Mouse (Mus musculus): ENCODE results near the gene Lrrc2. TPM values are rescaled to one million over a fixed set of nuclear protein-coding genes. Genes with fewer than 3 reads are reported as not detected.

Lrrc2 gene
- polyA plus RNA-seq, 1 experiment = not detected

DNA sequence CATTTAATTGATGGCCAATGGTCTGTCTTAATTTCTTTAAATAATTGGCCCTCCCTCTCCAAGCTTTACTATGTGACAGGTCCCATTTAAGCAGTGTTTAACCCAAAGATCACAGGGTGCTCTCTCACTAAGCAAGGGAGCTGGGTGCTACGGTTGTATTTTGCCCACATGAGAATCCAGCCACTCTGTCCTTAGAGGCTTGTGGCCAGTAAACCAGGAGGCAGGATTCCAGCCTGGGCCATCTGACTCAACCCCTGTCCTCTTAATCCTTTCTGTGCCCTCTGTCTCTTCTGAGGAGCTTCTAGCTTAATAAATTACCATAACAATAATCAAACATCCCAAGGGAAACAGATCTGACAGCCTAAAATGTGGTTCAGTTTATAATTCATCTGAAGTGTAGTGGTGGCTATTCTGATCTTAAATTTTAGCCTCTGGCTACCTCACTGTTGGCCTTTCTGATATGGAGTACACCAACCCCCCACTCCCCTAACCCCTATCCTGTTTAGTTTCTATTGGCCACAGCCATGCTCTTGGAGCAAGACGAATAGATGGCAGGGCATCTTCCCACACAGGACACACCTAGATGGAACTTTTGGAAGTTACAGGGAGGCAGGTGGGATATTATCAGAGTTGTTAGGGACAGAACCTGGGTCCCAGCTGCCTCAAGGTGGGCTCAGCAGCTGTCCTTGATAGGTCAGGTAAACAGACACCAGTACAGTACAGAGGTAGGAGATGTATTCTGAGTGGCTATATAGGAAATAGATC, 3.5 kb downstream of the Lrrc2 start:
- H3K27ac ChIP-seq (ENCODE audit: insufficient read depth, low read depth, low read length) = no peak overlapping the region
- H3K4me1 ChIP-seq (ENCODE audit: control insufficient read depth, insufficient read depth, insufficient read length, low read length) = no peaks in the 10 kb centered on the region
- 0 out of 2 replicates have a peak, but pooled peaks cover 4% of the 10 kb centered on the region for H3K27me3 ChIP-seq (ENCODE audit: control insufficient read depth, insufficient read depth, low read length)
- H3K36me3 ChIP-seq (ENCODE audit: control insufficient read depth, insufficient read depth, low read length) = no peaks in the 10 kb centered on the region
- WGBS = 56% methylated on average over 2 of the region's 2 CpGs
- H3K4me3 ChIP-seq (ENCODE audit: low read depth, low read length) = no peak overlapping the region
- TF ChIP-seq CTCF (IDR thresholded peaks at IDR 0.05; ENCODE audit: extremely low read depth, insufficient read length, insufficient replicate concordance, low read depth, low read length) = no peak
- TF ChIP-seq POLR2A (IDR thresholded peaks at IDR 0.05; ENCODE audit: low read depth, low read length) = no peak

DNA sequence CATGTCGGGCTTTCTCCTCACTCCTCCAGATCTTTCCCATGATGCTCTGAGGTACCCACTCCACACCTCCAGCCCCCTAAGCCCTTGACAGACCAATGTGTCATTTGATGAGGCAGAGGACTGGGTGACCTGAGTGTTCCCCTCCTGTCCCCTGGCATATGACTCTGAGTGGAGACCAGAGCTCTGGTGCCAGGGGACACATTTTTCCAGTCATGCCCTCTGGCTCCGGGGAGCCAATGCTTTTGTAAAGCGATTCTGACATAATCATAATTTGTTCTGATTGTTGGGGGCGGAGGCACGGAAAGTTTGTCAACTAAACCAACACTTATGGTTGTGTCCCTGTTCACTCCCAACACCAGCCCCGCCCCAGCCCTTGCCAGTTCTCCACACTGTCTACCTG, 4.6 kb downstream of the Lrrc2 start:
- 81% methylated on average over 6 of the region's 6 CpGs for WGBS
- TF ChIP-seq CTCF (IDR thresholded peaks at IDR 0.05; ENCODE audit: extremely low read depth, insufficient read length, insufficient replicate concordance, low read depth, low read length) (no peak), POLR2A (IDR thresholded peaks at IDR 0.05; ENCODE audit: low read depth, low read length) (no peak)
- Histone ChIP-seq H3K36me3 (ENCODE audit: control insufficient read depth, insufficient read depth, low read length) (no peaks in the 10 kb centered on the region), H3K4me1 (ENCODE audit: control insufficient read depth, insufficient read depth, insufficient read length, low read length) (no peaks in the 10 kb centered on the region), H3K4me3 (ENCODE audit: low read depth, low read length) (no peak overlapping the region), H3K27me3 (ENCODE audit: control insufficient read depth, insufficient read depth, low read length) (0 out of 2 replicates have a peak, but pooled peaks cover 4% of the 10 kb centered on the region), H3K27ac (ENCODE audit: insufficient read depth, low read depth, low read length) (no peak overlapping the region)

DNA sequence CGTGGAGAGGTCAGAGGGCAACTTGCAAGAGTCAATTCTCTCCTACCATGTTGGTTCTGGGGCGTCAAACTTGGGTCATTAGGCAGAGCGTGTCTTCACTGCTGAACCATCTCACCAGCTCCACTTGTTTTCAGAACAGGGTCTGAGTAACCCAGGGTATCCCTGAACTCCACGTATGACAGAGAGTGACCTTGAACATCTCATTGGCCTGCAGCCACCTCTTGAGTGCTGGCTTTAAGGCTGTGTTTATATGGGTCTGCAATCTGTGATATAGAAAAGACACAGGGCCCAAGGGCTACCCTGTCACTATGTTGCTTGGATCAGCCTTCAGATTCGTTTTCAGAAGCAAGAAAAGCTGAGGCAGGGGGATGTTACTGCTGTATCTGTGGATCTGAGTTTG, 8.3 kb downstream of the Lrrc2 start:
- no peak for TF ChIP-seq POLR2A (IDR thresholded peaks at IDR 0.05; ENCODE audit: low read depth, low read length)
- no peak for TF ChIP-seq CTCF (IDR thresholded peaks at IDR 0.05; ENCODE audit: extremely low read depth, insufficient read length, insufficient replicate concordance, low read depth, low read length)
- Histone ChIP-seq H3K27ac (ENCODE audit: insufficient read depth, low read depth, low read length) (no peak overlapping the region), H3K36me3 (ENCODE audit: control insufficient read depth, insufficient read depth, low read length) (no peaks in the 10 kb centered on the region), H3K4me3 (ENCODE audit: low read depth, low read length) (no peak overlapping the region), H3K27me3 (ENCODE audit: control insufficient read depth, insufficient read depth, low read length) (no peaks in the 10 kb centered on the region), H3K4me1 (ENCODE audit: control insufficient read depth, insufficient read depth, insufficient read length, low read length) (no peaks in the 10 kb centered on the region)
- 57% methylated on average over 5 of the region's 5 CpGs for WGBS

DNA sequence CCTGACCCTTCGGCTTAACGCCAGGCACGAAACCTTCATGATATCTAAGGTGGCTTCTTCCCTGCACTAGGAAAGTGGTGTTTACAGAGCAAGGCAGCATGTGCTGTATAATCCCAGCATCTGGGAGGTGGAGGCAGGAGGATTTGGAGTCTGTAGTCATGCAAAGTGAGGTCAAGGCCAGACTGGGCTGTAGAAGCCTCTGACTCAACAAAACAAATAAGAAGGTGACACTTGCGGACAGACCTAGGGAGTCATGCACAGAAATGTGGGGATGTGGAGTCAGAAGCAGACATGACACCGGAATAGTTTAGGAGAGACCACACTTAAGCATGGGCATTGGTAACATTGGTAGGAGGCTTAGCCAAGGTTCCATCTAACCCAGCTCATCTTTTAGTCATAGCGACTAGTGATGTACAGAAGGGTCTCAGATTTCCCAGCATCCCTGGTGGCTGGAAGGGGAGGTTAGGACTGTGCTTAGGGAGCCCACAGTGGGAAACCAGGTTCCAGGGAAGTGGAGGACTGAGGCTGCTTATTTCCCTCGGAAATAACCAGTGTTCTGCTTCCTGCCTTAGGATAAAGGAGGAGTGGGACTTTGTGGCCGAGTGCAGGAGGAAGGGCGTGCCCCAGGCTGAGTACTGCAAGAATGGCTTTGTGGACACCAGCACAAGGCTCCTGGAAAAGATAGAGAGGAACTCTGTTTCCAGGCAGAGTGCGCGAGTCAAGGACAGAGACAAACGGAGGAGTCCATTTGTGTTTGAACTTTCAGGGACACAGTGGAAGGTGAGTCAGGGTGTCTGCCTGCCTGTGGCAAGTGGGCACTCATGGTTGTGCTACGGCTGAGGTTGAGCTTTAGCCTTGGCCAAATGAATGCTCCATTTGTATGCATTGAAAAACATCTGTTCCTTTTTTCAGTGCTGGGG, 9.1 kb downstream of the Lrrc2 start:
- TF ChIP-seq CTCF (IDR thresholded peaks at IDR 0.05; ENCODE audit: extremely low read depth, insufficient read length, insufficient replicate concordance, low read depth, low read length) (no peak), POLR2A (IDR thresholded peaks at IDR 0.05; ENCODE audit: low read depth, low read length) (no peak)
- H3K4me1 ChIP-seq (ENCODE audit: control insufficient read depth, insufficient read depth, insufficient read length, low read length) = no peaks in the 10 kb centered on the region
- H3K27ac ChIP-seq (ENCODE audit: insufficient read depth, low read depth, low read length) = no peak overlapping the region
- H3K4me3 ChIP-seq (ENCODE audit: low read depth, low read length) = no peak overlapping the region
- 79% methylated on average over 13 of the region's 13 CpGs for WGBS
- no peaks in the 10 kb centered on the region for H3K36me3 ChIP-seq (ENCODE audit: control insufficient read depth, insufficient read depth, low read length)
- H3K27me3 ChIP-seq (ENCODE audit: control insufficient read depth, insufficient read depth, low read length) = no peaks in the 10 kb centered on the region

DNA sequence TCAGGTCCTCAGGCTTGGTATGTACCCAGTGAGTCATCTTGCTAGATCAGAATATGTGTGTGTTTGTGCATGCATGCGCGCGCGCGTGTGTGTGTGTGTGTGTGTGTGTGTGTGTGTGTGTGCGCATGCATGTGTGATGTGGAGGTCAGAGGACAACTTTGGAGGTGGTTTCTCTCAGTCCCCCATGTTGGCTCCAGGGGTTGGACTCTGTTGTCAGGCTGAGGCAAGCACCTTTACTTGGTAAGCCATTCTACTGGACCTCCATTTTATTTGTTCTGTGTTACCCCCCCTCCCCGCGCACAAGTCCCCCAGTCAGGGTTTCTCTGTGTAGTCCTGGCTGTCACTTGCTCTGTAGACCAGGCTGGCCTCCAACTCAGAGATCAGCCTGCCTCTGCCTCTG, 10.0 kb downstream of the Lrrc2 start:
- no peaks in the 10 kb centered on the region for H3K27me3 ChIP-seq (ENCODE audit: control insufficient read depth, insufficient read depth, low read length)
- TF ChIP-seq CTCF (IDR thresholded peaks at IDR 0.05; ENCODE audit: extremely low read depth, insufficient read length, insufficient replicate concordance, low read depth, low read length) = no peak
- 99% methylated on average over 8 of the region's 8 CpGs for WGBS

DNA sequence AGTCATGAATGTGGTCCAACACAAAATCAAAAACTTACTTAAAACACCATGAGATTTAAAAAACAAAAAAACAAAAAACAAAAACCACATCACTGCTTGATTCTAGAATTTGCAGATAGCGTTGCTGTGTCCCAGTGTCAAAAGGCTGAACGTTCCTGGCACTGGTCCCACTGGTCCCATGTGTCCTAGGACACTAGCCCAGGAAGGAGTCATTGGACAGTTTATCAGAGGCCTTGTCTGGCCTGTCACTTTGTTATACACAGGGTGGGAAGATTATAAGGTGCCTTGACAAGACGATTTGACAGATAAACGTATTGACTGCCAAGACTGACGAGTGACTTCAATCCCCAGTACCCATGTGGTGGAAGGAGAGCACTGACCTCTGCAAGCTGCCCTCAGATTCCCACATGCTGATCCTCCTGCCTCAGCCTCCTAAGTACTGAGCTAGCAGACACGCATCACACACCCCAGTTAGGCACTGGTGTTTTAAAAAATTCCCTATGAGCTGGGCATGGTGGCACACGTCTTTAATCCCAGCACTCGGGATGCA, 12.3 kb downstream of the Lrrc2 start:
- H3K4me1 ChIP-seq (ENCODE audit: control insufficient read depth, insufficient read depth, insufficient read length, low read length) = no peaks in the 10 kb centered on the region
- 80% methylated on average over 8 of the region's 8 CpGs for WGBS
- no peak overlapping the region for H3K27ac ChIP-seq (ENCODE audit: insufficient read depth, low read depth, low read length)
- H3K36me3 ChIP-seq (ENCODE audit: control insufficient read depth, insufficient read depth, low read length) = no peaks in the 10 kb centered on the region
- TF ChIP-seq CTCF (IDR thresholded peaks at IDR 0.05; ENCODE audit: extremely low read depth, insufficient read length, insufficient replicate concordance, low read depth, low read length) = no peak
- TF ChIP-seq POLR2A (IDR thresholded peaks at IDR 0.05; ENCODE audit: low read depth, low read length) = no peak
- H3K27me3 ChIP-seq (ENCODE audit: control insufficient read depth, insufficient read depth, low read length) = no peaks in the 10 kb centered on the region
- H3K4me3 ChIP-seq (ENCODE audit: low read depth, low read length) = no peak overlapping the region

More for the DNA sequence above, 10.0 kb downstream of the Lrrc2 start:
- H3K36me3 ChIP-seq (ENCODE audit: control insufficient read depth, insufficient read depth, low read length) = no peaks in the 10 kb centered on the region
- H3K4me3 ChIP-seq (ENCODE audit: low read depth, low read length) = no peak overlapping the region
- no peak overlapping the region for H3K27ac ChIP-seq (ENCODE audit: insufficient read depth, low read depth, low read length)
- H3K4me1 ChIP-seq (ENCODE audit: control insufficient read depth, insufficient read depth, insufficient read length, low read length) = no peaks in the 10 kb centered on the region
